Mouse (Mus musculus) bone marrow macrophage, adult 2 months (primary cell): Measurements from ENCODE around the gene Bbox1.

Experiments used
- CTCF ChIP-seq: IDR thresholded peaks from 2 replicates; pipeline ENCODE4 v1.5.1; 2012; ENCODE audit warnings: low read depth, mild to moderate bottlenecking, low read length, moderate library complexity
- POLR2A ChIP-seq: IDR thresholded peaks from 2 replicates; pipeline ENCODE4 v1.6.1; 2012; ENCODE audit warnings: mild to moderate bottlenecking, low read depth, low read length, borderline replicate concordance

DNA sequence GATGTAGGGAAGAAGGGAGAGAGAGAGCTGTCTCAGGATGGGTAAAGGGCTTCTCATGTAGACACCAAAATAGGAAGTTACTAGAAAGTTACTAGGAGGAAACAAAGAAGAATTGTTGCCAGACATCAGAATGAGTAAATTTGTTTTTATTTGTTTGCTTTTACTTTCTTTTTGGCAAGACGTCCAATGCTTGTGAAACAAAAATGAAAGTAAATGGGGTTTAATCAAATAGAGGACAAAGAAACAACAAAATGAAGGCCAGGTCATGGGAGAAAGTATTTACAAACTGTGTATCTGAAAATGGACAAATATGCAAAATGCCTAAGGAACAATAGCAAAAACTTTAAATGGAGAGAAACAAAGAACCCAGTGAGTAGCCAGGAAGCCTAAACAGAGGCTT lies 37.0 kb upstream of the Bbox1 start:
- TF ChIP-seq POLR2A = no peak
- TF ChIP-seq CTCF = no peak
